Mouse (Mus musculus): ENCODE results near the gene Dock1.

DNA sequence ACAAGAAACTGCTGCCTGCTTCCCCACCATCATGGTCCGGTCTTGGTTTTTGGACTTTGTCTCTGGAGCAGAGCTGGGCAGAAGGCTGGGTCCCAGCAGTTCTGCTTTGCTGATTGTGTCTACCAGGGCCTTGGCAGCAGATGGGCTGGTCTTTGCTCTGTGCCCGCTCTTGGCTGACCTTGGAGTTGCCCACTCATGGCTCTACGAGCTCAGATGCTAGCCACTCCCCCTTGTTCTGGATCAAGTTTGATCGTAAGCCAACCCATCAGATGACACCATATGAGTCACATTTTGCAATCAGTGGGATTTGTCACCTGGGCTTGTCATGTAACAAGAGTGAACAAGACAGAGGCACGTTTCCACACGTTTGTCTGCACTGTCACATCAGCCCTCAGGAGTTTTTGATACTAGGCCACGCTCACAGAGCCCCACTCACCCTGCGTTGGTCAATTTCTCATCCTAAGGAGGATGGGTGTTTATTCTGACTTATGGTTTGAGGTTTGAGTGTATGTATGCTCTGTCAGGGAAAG is 382.8 kb downstream of the Dock1 start:
- TF ChIP-seq CTCF (IDR thresholded peaks at IDR 0.05; ENCODE audit: extremely low read depth, insufficient read depth, low read length) (no peak), POLR2A (IDR thresholded peaks at IDR 0.05; ENCODE audit: extremely low read depth, insufficient read depth, low read length) (no peak)
